Mouse (Mus musculus) inflammation-experienced regulatory T-cells (primary cell): Measurements from ENCODE around the gene Ewsr1. TPM values are rescaled to one million over a fixed set of nuclear protein-coding genes. Genes with fewer than 3 reads are reported as not detected.

ENCODE experiments used
- polyA plus RNA-seq, 2 experiments: library from polyadenylated mRNA; unstranded; fragments of 100-300 nt; shearing (Covaris generic); gene quantifications; one replicate each; pipeline ENCODE4 v1.2.1; 2017

Ewsr1 gene
- 100 to 1,000 TPM; 654 to 738 TPM for polyA plus RNA-seq

GRCm38 (mm10) chr11:5098736-5099542 lies at the start of gene Ewsr1, which contains the start of gene Rhbdd3:
Ewsr1 (minus strand) TSS chr11:5099266.
Rhbdd3 (plus strand) TSS chr11:5098926.

GRCm38 (mm10) chr11:5065056-5065821 lies 33.8 kb downstream of the Ewsr1 start, which contains the start of gene Gas2l1:
Gas2l1 (minus strand) TSS chr11:5065327.

GRCm38 (mm10) chr11:5057856-5058641 lies 41.0 kb downstream of the Ewsr1 start, which contains the start of gene Rasl10a:
Rasl10a (plus strand) TSS chr11:5058128.

Other genes starting within 250 kb of the Ewsr1 start
- 10 to 100 TPM; 44.7 to 45.5 TPM for gene Nf2, start 249.7 kb downstream of the Ewsr1 start, polyA plus RNA-seq
- 10 to 100 TPM; 31.1 to 34.4 TPM for gene Nipsnap1, start 225.3 kb downstream of the Ewsr1 start, polyA plus RNA-seq
- 10 to 100 TPM; 47.3 to 48.0 TPM for gene Thoc5, start 203.9 kb downstream of the Ewsr1 start, polyA plus RNA-seq
- 10 to 100 TPM in 1 of 2 experiments, 1 to 10 TPM in 1; 6.2 to 11.8 TPM for gene Nefh, start 151.2 kb downstream of the Ewsr1 start, polyA plus RNA-seq
- gene Ap1b1, start 112.4 kb downstream of the Ewsr1 start, polyA plus RNA-seq = 100 to 1,000 TPM in 1 of 2 experiments, 10 to 100 TPM in 1; 87.7 to 127 TPM
- not detected for gene Rasl10a, start 41.1 kb downstream of the Ewsr1 start, polyA plus RNA-seq
- 10 to 100 TPM in 1 of 2 experiments, 1 to 10 TPM in 1; 5.1 to 12.5 TPM for gene Gas2l1, start 33.9 kb downstream of the Ewsr1 start, polyA plus RNA-seq
- 10 to 100 TPM in 1 of 2 experiments, 1 to 10 TPM in 1; 8.6 to 11.0 TPM for gene Rhbdd3, start 340 bp downstream of the Ewsr1 start, polyA plus RNA-seq
- gene Emid1, start 53.0 kb upstream of the Ewsr1 start, polyA plus RNA-seq = 1 to 10 TPM; 1.8 to 4.3 TPM
- 10 to 100 TPM in 1 of 2 experiments, 1 to 10 TPM in 1; 7.0 to 22.4 TPM for gene Kremen1, start 162.3 kb upstream of the Ewsr1 start, polyA plus RNA-seq